Mouse (Mus musculus) lung, embryonic 16.5 days (tissue): ENCODE data around the gene Mb. TPM values are rescaled to one million over a fixed set of nuclear protein-coding genes. Genes with fewer than 3 reads are reported as not detected.

Experiments
- ATAC-seq: fragments of 200-750 bp; cut with Nextera tagmentation; 2 replicates; pipeline ENCODE4 v1.8.0; 2017; ENCODE audit warnings: low read depth, mild to moderate bottlenecking, moderate library complexity
- H3K27ac ChIP-seq: fragments of 300-500 bp; sonication (generic); 2 replicates; pipeline ENCODE4 v1.5.1; 2014; ENCODE audit warnings: mild to moderate bottlenecking, control low read depth, low read length
- H3K27me3 ChIP-seq: fragments of 300-500 bp; sonication (generic); 2 replicates; pipeline ENCODE4 v1.6.1; 2014; ENCODE audit warnings: low read depth, low read length, mixed read lengths; ENCODE audit not compliant: control insufficient read depth, insufficient read depth
- H3K36me3 ChIP-seq: fragments of 300-500 bp; sonication (generic); 2 replicates; pipeline ENCODE4 v1.6.1; 2014; ENCODE audit warnings: low read length; ENCODE audit not compliant: control insufficient read depth, insufficient read depth
- H3K4me1 ChIP-seq: fragments of 300-500 bp; sonication (generic); replicated peaks from 2 replicates; pipeline ENCODE4 v1.6.1; 2014; ENCODE audit warnings: low read length, mixed read lengths; ENCODE audit not compliant: control insufficient read depth, insufficient read depth
- H3K4me2 ChIP-seq: fragments of 300-500 bp; sonication (generic); 2 replicates; pipeline ENCODE4 v1.6.1; 2014; ENCODE audit warnings: low read depth, low read length, control low read depth
- H3K4me3 ChIP-seq: fragments of 300-500 bp; sonication (generic); 2 replicates; pipeline ENCODE4 v1.5.1; 2014; ENCODE audit warnings: mild to moderate bottlenecking, low read length, control low read depth
- H3K9ac ChIP-seq: fragments of 300-500 bp; sonication (generic); 2 replicates; pipeline ENCODE4 v1.6.1; 2014; ENCODE audit warnings: low read length, control low read depth
- H3K9me3 ChIP-seq: fragments of 300-500 bp; sonication (generic); 2 replicates; pipeline ENCODE4 v1.6.1; 2016; ENCODE audit warnings: low read length; ENCODE audit not compliant: control insufficient read depth
- WGBS: fragments of 180-500 bp; shearing (Covaris S2); extraction: QIAGEN DNeasy Blood & Tissue Kit; methylation state at CpG from one replicate; pipeline ENCODE4 v1.1.7; 2014; 5-methylcytosine and 5-hydroxymethylcytosine counted together
- polyA plus RNA-seq: library from polyadenylated mRNA; unstranded; fragments of >200 nt; fragmentation: Nextera tagmentation; extraction: Ambion mirVana; gene quantifications from 2 replicates; pipeline ENCODE4 v1.2.1, GENCODE M21; 2015

Mb gene
- polyA plus RNA-seq, 1 experiment from 2014 or later: 2.4 TPM

DNA sequence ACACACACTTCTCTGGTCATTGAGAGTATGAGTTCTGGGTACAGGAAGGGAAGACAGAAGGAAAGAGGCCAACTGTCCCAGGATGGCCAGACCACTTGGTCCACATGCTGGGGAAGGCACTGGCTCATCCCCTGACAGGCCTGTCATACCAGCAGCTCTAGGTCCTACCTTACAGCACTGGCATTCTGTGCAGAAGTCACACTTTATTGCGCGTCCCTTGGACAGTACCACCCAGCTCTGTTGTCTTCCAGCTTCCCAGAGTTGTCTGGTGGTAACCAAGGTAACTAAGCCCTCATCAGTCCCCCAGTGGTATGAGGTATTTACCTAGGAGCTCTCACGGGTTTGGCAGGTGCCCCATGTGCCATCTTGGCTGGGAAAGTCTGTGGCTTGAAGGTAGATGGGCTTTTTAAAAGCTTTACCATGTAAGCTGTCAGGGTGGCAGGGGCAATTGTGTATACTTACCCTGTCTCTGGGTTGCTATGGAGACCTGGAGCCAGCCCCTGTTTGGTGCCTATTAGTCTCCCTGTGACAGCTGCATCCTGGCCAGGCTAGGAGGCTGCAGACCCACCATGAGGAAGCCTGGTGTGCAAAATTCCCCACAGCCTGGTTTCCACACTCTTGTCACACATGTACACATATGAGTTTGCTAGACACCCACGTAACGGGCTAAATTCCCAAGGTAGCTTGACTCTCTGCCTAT is 24.4 kb downstream of the Mb start:
- Histone ChIP-seq H3K27me3 (no peaks in the 10 kb centered on the region), H3K36me3 (no peaks in the 10 kb centered on the region), H3K9me3 (no peaks in the 10 kb centered on the region), H3K9ac (no peak overlapping the region), H3K4me2 (no peak overlapping the region), H3K27ac (no peak overlapping the region), H3K4me1 (peaks cover 3% of the 10 kb centered on the region; the same call in 1 of the 2 replicates), H3K4me3 (no peak overlapping the region)
- ATAC-seq: no peak
- 65% methylated on average over 5 of the region's 5 CpGs for WGBS

DNA sequence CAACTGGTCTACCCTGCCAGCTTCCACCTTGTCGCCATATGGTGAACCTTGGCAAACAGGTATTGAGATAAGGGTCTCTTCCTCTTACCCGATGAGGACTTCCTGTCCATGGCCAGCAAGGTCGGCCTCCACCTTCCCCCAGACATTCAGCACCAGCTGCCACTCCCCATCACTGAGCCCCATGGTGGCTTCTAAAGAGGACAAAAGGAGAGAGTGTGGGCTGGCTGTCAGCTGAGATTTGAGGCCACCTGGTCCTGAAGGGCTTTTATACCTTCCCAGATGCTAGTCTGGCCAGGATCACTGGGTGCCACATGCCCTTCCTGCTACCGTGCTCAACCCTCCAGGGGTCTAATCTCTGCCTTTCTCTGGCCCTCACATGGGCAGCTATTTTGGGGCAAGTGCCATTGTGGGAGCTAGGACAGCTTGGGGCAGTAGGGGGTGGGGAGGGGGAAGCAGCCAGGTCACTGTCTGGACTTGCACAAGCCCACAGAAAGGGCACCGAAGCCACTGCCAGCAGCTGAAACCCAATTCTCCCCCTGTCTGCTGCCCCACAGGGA is 28.0 kb downstream of the Mb start:
- H3K9me3 ChIP-seq: no peaks in the 10 kb centered on the region
- no peak overlapping the region for H3K9ac ChIP-seq
- ATAC-seq: no peak
- WGBS: 64% methylated on average over 5 of the region's 5 CpGs
- no peaks in the 10 kb centered on the region for H3K27me3 ChIP-seq
- H3K4me1 ChIP-seq: no peaks in the 10 kb centered on the region
- no peak overlapping the region for H3K27ac ChIP-seq
- no peak overlapping the region for H3K4me2 ChIP-seq
- H3K4me3 ChIP-seq: no peak overlapping the region
- no peaks in the 10 kb centered on the region for H3K36me3 ChIP-seq

DNA sequence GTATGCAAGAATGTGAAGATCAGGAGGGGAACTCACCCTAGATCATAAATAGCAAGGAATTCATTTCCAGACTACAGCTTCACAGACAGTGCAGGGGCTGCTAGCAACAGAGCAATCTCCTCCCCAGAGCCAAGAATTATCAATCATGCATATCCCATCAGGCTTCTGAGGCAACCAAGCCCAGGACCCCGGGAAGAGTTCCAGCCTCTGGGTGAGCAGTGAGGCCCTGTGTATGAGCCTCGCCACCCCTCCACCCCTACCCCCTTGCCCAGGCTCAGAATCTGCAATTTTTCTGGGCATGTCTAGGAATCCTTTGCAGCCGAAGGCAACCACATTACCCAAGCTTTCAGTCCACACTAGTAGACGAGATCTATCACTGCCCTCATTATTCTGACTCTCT is 28.6 kb downstream of the Mb start:
- H3K4me1 ChIP-seq: no peaks in the 10 kb centered on the region
- H3K36me3 ChIP-seq: no peaks in the 10 kb centered on the region
- H3K27ac ChIP-seq: no peak overlapping the region
- no peaks in the 10 kb centered on the region for H3K27me3 ChIP-seq
- H3K4me2 ChIP-seq: no peak overlapping the region
- H3K9ac ChIP-seq: no peak overlapping the region
- H3K4me3 ChIP-seq: no peak overlapping the region
- 54% methylated on average over 4 of the region's 4 CpGs for WGBS
- ATAC-seq: no peak
- no peaks in the 10 kb centered on the region for H3K9me3 ChIP-seq

DNA sequence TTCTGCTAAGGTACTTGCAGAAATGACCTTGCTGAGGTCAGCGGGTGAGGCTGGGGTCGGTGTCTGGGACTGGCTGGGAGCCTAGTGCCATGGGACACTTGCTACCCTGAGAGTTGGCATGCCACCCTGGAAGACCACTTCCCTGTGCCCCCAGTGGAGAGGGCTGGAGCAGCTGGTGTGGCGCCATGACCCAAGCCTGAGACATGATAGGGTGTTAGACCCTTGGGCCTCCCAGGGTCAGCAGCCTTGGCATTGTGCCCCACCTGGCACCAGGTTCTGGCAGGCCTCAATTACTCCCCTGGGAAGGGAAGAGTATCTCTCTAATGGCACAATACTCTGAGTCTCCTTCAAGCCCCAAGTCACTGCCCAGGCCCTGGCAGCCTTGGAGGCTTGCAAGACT is 29.4 kb downstream of the Mb start:
- H3K4me3 ChIP-seq: no peak overlapping the region
- H3K36me3 ChIP-seq: no peaks in the 10 kb centered on the region
- H3K4me2 ChIP-seq: no peak overlapping the region
- 72% methylated on average over 3 of the region's 3 CpGs for WGBS
- no peak overlapping the region for H3K27ac ChIP-seq
- H3K27me3 ChIP-seq: no peaks in the 10 kb centered on the region
- no peak overlapping the region for H3K9ac ChIP-seq
- ATAC-seq: no peak
- H3K9me3 ChIP-seq: no peaks in the 10 kb centered on the region
- H3K4me1 ChIP-seq: no peaks in the 10 kb centered on the region

DNA sequence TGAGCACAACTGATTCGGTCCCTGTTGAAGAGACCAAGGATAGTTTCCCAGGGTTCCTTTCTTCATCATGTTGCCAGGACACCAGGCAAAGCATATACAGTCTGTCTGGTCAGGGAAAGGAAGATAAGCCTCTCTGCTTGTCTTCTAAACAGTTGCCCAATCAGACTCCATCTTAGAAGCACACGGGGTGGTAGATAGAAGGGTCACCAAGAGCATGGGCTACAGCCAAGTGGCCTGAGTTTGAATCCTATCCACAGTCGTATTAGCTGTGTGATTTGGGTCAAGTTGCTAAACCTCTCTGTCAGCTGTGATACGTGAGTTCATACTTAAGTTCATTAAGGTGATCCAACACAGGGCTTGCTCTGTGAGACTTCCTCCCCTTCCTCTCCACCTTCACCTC is 30.3 kb downstream of the Mb start:
- Histone ChIP-seq H3K4me1 (no peaks in the 10 kb centered on the region; the same call in 1 of the 2 replicates), H3K9me3 (no peaks in the 10 kb centered on the region), H3K4me2 (no peak overlapping the region), H3K9ac (no peak overlapping the region), H3K27me3 (no peaks in the 10 kb centered on the region), H3K36me3 (no peaks in the 10 kb centered on the region), H3K27ac (no peak overlapping the region), H3K4me3 (no peak overlapping the region)
- no peak for ATAC-seq
- WGBS: 80% methylated on average over 4 of the region's 4 CpGs

DNA sequence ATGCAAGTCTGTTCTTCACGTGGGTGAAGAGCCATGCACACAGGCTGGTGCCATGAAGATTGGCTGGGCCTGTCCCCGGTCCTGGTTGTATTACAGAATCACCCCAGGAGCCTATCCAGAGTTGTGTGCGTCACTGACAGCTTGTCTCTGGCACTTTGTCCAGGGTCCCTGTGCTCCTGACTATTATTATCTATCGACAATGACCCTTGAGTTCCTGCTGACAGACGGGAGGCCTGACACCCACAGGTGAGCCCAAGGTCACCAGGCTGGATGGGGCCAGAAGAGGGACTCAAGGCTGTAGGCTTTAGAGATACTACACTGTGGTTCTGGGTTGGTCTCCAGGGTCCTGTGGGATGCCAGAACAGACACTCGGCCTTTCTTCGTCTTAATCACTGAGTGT is 30.9 kb downstream of the Mb start:
- H3K9me3 ChIP-seq: no peaks in the 10 kb centered on the region
- no peak overlapping the region for H3K4me2 ChIP-seq
- H3K27ac ChIP-seq: no peak overlapping the region
- no peak overlapping the region for H3K4me3 ChIP-seq
- 54% methylated on average over 7 of the region's 7 CpGs for WGBS
- no peak overlapping the region for H3K9ac ChIP-seq
- H3K36me3 ChIP-seq: no peaks in the 10 kb centered on the region
- H3K27me3 ChIP-seq: no peaks in the 10 kb centered on the region
- ATAC-seq: no peak
- H3K4me1 ChIP-seq: peaks cover 4% of the 10 kb centered on the region

DNA sequence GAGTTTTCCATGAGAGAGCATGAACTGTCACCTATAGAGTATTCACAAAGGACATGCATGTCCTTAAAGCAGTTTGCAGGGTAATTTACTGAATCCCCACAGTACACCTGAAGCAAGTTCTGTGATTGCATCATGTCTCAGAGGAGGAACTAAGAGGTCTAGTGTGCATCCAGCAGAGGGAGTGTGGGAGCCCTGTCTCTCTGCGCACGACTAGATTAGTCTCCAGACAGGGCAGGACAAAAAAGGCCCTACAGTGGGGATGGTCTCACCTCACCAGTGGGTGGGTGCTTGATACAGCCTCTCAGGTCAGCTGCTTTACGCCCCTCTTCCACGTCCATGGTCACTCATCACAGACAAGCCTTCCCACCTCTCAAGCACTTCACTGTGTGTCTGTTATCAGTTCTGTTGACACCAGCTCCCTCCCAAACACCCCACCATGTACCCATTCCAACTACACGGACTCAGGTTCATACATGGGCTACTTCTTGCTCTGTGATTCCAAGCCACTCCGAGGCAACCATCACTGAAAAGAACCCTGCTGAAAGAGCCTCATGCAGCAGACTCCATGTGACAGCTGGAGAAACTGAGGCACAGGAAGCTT is 31.6 kb downstream of the Mb start:
- Histone ChIP-seq H3K4me2 (no peak overlapping the region), H3K9me3 (no peaks in the 10 kb centered on the region), H3K4me3 (no peak overlapping the region), H3K27ac (no peak overlapping the region), H3K36me3 (no peaks in the 10 kb centered on the region), H3K27me3 (no peaks in the 10 kb centered on the region), H3K4me1 (peaks cover 11% of the 10 kb centered on the region), H3K9ac (no peak overlapping the region)
- no peak for ATAC-seq
- WGBS: 52% methylated on average over 6 of the region's 6 CpGs

DNA sequence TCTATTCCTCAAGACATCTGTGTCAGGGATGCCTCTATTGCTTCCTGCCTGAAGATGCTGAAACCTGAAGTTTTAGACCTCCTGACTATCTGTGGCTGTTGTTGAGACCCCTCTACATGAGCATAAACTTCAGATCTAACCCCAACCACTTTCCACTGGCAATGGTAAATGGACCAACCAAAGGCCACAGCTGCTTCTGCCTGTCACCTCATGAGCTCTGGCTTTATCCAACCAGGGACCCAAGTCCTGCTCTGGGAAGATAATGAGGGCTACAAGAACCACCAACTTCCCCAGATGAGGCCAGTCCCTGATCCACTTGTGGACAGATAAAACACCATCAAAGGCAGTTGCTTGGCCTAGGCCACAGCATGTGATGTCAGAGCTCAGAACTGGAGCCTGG is 32.6 kb downstream of the Mb start:
- ATAC-seq: no peak

DNA sequence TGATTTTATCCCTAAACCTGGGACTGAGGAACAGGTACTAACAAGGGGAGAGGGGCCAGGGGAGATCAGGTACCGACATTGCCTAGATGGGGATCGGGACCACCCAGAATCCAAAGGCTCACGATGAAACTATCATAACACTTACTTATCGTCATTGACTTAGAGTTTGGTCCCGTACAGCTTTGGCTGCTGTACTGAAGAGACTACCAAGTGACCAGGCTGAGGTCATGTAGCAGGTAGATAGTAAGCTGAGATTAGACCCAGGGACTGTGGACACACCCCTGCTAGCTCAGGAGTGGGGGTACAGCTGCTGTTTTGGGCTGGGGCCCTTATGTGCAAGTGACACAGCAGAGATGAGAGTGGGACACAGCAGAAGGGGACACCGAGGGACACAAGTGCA is 34.0 kb downstream of the Mb start:
- no peak overlapping the region for H3K27ac ChIP-seq
- H3K4me1 ChIP-seq: peaks cover 19% of the 10 kb centered on the region

More for the DNA sequence above, 32.6 kb downstream of the Mb start:
- H3K9me3 ChIP-seq: no peaks in the 10 kb centered on the region
- H3K27me3 ChIP-seq: no peaks in the 10 kb centered on the region
- H3K36me3 ChIP-seq: no peaks in the 10 kb centered on the region
- H3K9ac ChIP-seq: no peak overlapping the region
- H3K4me3 ChIP-seq: no peak overlapping the region
- no peak overlapping the region for H3K4me2 ChIP-seq
- H3K4me1 ChIP-seq: peaks cover 19% of the 10 kb centered on the region
- H3K27ac ChIP-seq: no peak overlapping the region

More for the DNA sequence above, 34.0 kb downstream of the Mb start:
- H3K9me3 ChIP-seq: no peaks in the 10 kb centered on the region
- no peak overlapping the region for H3K4me2 ChIP-seq
- ATAC-seq: no peak
- H3K4me3 ChIP-seq: no peak overlapping the region
- H3K27me3 ChIP-seq: no peaks in the 10 kb centered on the region
- no peak overlapping the region for H3K9ac ChIP-seq
- H3K36me3 ChIP-seq: no peaks in the 10 kb centered on the region
- whole genome bisulfite sequencing: 91% methylated on average over 6 of the region's 6 CpGs
